Mouse (Mus musculus) cortical plate, adult 2 months (tissue): ENCODE measurements around the gene Igfbp4.

Experiments used
- CTCF ChIP-seq: fragments of 200-500 bp; IDR thresholded peaks from 2 replicates; pipeline ENCODE4 v1.5.1; 2011; ENCODE audit warnings: mild to moderate bottlenecking, control low read depth, low read length; ENCODE audit not compliant: insufficient read depth; ENCODE audit errors: extremely low read depth
- POLR2A ChIP-seq: fragments of 200-500 bp; IDR thresholded peaks from 2 replicates; pipeline ENCODE4 v1.6.1; 2011; ENCODE audit warnings: mild to moderate bottlenecking, low read length, control low read depth; ENCODE audit not compliant: insufficient read depth; ENCODE audit errors: extremely low read depth

DNA sequence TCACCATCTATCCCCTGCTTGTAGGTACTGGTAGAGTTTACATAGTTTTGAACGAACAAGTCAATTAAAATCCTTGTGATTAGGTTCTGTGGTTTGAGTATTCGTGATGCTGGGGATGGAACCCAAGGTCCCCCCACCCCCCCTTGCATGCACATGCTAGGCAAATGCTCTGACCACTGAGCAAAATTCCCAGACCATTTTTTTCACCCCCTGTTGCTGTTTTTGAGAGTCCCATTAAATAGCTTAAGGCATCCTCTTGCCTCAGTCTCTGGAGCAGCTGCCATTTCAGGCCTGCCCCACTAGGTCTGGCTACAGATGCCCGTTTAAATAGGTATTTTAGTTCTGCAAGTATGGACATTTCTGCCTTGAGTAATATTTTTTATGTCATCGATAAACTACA is 17.9 kb upstream of the Igfbp4 start:
- TF ChIP-seq CTCF (no peak), POLR2A (no peak)
